Mouse (Mus musculus) urinary bladder, postnatal 4 days (tissue): ENCODE measurements around the gene Wipf3.

Source experiments
- DNase-seq, 2 experiments: peaks; one replicate each; pipeline ENCODE4 v3.0.0; 2021 to 2022; ENCODE audit warnings: low spot score in 2 of 2

Wipf3 gene

GRCm38 (mm10) chr6:54432191-54432590 is 2.8 kb downstream of the Wipf3 start:
- DNase-seq, result no peak

DNA sequence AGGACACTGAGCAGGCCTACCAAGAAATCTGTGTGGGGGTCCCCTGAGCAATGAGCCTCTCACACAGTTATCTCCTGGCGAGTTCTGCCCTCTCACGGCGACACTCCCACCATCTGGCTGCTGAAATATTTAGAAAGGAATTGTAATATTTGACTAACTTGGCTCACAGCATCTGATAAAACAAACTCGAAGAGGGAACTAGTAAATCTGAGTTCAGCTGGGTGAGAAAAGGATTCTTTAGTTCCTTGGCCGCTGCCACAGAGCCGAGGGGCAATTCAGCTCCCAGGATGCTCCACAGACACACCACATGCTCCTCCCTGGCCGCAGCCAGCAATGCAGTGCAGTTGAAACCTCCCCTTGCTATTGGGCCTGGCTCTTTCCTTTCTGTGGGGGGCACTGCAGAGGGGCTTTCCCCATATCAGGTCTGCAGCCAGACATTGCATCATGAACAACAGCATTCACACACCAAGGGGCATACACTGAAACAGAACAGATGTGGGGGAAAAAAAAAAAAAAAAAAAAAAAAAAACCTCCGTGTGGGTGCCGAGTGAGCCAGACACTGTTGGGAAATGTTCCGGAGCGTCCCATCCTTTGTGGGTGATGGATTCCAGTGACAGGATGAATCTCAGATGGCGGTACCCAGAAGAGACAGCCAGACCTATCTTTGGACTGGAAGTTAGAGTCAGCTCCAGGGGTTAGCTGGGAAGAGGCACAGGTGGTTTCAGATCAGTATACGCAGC is 3.6 kb downstream of the Wipf3 start:
- no peak for DNase-seq

- no peak for DNase-seq
Observed at GRCm38 (mm10) chr6:54434171-54434570, 4.8 kb downstream of the Wipf3 start.

GRCm38 (mm10) chr6:54435663-54436062 is 6.3 kb downstream of the Wipf3 start:
- DNase-seq, result no peak

GRCm38 (mm10) chr6:54436286-54436685 is 6.9 kb downstream of the Wipf3 start:
- no peak for DNase-seq

DNA sequence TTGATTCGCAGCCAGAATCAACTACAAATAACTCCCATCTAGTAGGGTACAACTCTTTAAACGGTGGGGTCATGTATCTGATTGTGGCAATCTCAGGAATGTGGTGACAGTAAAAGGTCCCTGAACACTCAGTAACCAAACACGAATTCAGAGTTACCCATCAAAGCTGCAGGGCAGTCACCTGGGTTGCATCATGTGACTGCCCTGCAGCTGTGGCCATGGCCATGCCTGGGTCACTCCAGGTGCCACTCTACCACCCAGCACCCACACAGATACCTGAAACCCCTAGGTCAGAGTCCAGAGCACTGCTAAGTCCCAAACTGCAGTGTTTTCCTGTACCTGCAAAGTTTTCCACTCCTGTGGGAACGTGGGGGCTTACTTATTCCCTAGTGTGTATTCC is 9.1 kb downstream of the Wipf3 start:
- DNase-seq, result no peak

- DNase-seq, result no peak
Observed at GRCm38 (mm10) chr6:54440658-54441057, 11.3 kb downstream of the Wipf3 start.

DNA sequence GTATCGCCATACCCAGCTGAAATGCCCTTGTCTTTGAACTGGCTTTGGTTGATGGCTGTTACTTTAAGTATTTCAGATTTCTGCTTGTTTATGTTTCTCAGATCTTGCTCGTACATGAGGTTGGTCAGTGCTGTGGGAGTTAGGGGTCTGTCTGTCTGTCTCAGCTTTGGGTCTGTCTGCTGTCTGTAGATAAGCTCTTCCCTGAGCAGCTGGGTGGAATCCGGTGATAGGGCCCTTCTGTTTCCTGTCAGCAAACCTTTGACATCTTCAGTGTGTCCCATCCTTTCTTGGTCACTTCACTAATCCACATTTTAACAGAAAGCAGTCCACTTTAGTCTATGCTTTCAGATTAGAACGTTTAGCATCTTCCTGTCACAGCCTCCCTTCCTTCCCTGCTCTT is 14.3 kb downstream of the Wipf3 start:
- no peak for DNase-seq

DNA sequence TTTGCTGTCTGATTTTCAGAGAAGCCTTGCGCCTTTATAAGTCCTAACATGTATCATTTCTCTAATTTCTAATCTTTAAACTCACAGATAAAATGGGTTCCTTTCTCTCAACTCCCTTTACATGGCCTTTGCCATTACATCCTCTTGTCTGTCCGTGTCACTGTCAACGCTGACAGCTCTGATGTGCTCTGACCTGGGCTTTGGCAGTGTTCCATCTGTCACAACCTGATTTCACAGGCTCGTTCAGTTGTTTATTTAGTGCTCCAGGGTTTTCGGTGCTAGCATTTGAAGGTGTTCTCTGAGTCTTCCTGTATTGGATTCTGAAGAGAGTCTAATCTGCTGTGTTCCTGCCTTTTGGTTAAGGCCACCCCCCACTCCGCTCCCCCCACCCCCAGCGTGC is 14.7 kb downstream of the Wipf3 start:
- no peak for DNase-seq

GRCm38 (mm10) chr6:54445249-54445818 is 15.9 kb downstream of the Wipf3 start:
- DNase-seq, result no peak

DNA sequence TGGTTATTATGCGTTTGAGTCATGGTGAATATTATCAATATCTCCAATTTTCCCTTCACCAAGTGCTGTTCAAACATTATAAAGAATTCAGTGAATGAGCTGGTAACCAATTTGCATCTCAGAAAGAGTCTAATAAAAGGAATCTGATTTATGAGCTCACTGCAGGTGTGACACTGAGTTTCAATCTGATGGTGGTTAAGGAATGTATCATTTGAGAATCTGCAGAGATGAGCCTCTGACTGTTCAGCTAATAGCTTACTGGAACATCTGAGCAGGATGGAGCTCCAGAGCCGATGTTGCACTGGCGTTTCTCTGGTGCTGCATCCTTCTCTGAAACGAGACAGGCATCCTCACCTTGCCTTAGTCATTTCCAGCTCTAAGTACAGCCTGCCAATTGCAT is 17.9 kb downstream of the Wipf3 start:
- DNase-seq, result no peak

DNA sequence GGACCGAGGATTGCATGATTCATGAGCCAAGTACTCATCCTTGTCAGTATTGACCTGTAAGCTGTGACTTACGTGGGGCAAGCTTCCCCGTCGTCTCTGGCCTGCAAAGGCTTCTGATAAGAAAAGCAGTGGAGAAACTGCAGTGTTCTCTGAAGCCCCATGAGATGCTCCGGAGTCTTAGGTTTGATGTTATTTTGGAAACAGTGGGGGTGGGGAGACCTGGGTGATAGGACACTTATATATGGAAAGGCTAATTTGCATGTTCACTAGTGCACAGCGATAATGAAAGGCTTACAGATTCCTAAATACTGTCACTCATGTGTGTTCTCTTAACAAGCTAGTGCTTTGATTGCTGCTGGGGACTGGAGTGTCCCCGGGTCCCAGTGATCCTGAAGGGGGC is 30.3 kb downstream of the Wipf3 start:
- DNase-seq, result no peak

DNA sequence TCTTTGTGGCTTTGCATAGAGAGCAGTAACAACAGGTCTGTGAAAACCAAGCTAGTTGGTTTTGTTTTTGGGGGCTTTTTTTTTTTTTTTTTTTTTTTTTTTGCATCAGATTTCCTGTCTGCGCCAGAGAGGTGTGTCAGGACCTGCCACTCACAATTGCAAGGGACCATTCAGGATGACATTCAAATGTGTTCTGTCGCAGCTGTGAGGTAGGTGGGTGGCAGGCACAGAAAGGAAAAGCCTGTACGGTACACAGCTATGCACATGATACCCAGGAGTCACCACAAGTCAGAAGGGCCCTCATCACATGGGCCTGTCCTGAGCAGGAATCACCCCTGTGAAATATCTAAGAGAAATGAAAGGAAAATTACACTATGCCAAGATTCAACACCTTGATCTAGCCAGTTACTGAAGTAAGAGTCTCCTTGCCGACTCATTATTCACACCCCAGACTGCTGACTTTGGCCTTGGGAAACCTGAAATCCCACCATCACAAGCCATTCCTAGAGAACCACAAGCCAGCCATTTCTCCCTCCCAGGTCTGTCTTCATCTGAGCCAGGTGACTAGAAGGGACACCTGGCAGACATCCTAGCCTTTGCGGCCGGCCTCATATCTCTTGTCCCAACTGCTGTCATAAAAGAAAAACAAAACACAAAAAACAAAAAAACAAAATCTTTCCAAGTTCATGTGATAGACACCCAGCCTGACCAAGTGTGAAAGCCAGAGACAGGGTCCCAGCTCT is 30.9 kb downstream of the Wipf3 start:
- no peak for DNase-seq

DNA sequence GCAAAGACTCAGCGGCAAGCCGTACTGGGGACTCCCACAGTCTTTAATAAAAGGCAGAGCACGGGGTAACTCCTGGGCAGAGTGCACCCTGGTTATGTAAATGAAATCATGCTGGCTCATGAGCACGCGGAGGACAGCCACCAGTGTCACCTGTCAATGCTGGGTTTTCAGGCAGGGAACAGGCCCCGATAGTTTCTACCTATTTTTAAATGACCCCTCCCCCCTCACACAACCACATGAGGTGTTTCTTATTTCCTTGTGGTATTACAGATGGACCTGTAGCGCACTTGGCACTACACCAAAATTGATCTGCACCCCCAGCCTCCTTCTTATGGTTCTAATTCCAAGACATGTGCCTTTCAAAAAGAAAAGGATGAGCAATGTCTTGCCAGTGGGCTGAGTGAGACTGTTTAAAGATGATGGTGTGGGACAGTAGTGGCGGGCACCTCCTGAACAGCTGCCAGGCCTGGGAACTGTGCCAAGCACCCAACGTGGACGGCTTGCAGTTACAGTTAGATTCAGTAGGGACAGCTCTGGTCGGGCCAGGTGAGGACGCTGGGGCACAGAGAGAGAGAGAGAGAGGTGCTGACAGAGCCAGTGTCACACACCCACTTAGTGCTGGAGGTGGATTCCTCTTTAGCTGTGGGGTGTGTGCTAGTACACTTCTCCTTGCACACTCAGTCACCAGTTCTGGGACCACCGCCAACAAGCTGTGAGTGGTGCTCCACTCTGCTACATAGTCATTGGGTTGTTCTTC is 31.7 kb downstream of the Wipf3 start:
- no peak for DNase-seq

DNA sequence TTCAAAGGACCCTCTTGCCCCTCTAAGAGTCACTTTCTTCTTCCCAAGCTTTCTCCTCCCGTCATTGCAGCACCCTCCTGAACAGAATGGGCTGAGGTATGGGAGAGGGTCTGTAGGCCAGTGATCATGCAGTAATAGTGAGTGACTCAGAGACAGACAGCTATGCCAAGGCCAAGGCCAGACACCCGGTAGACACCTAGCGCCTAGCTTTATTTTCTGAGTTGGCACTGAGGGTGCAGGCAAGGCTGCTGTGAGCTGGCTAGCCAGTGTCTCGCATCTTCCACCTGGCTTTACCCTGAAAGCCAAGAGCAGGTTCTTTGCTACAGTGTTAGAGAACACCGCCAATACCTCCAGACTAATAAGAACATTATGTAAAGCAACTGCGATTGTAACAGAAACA is 33.4 kb downstream of the Wipf3 start:
- no peak for DNase-seq

GRCm38 (mm10) chr6:54463701-54464458 is 34.5 kb downstream of the Wipf3 start:
- DNase-seq, result no peak

GRCm38 (mm10) chr6:54464926-54465325 is 35.5 kb downstream of the Wipf3 start:
- no peak for DNase-seq

DNA sequence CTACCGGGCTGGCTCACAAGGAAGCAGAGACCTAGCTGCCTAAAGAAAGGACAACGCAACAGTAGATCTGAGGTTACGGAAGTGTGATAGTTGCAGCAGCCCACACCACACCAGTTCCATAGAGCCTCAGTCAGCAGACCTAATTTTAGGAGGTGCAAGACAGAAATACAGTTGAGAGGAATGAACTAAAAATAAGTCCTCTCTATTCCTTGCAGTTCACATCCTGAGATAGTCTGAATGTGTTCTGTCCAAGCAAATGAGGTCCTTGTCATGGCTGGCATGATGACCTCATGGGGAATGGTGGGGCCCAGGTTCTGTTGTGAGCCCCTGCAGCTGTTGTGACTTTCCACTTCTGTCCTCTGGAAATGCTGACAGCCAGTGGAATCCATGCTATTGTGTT is 38.0 kb downstream of the Wipf3 start:
- no peak for DNase-seq

DNA sequence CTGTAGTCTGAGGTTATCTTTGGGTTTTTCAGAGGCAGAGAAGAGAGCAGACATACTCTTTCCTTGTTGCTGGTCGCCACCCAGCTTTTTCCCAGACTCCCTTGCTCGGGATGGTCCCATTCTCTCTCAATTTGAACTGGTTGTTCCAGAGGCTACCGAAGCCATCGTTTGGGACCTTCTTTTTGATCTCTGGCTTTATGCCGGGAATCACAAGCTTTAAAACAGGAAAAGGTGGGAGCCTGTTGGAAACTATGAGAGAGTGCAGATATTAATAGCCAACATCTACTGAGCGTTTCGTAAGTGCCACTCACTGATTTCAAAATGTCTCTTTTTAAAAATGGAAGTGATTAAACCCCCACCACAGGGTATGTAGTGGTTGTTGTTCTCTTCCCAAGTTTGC is 42.5 kb downstream of the Wipf3 start:
- DNase-seq, result no peak

- DNase-seq, result no peak
Observed at GRCm38 (mm10) chr6:54472846-54473715, 43.7 kb downstream of the Wipf3 start.
